Mouse (Mus musculus) lung, postnatal 0 days (tissue): Measurements from ENCODE around the gene Ovol1.

Experiments
- CTCF ChIP-seq: IDR thresholded peaks from 2 replicates; pipeline ENCODE4 v1.5.1; 2016; ENCODE audit warnings: antibody characterized with exemption, mild to moderate bottlenecking
- EP300 ChIP-seq: IDR thresholded peaks from 2 replicates; pipeline ENCODE4 v1.6.1; 2016; ENCODE audit warnings: antibody characterized with exemption, mild to moderate bottlenecking, control low read depth

GRCm38 (mm10) chr19:5553802-5554201 is 6.6 kb downstream of the Ovol1 start:
- TF ChIP-seq CTCF (no peak), EP300 (no peak)
